Comparison of ENCODE assay signal across 8 mouse cellular contexts in the genomic region with DNA sequence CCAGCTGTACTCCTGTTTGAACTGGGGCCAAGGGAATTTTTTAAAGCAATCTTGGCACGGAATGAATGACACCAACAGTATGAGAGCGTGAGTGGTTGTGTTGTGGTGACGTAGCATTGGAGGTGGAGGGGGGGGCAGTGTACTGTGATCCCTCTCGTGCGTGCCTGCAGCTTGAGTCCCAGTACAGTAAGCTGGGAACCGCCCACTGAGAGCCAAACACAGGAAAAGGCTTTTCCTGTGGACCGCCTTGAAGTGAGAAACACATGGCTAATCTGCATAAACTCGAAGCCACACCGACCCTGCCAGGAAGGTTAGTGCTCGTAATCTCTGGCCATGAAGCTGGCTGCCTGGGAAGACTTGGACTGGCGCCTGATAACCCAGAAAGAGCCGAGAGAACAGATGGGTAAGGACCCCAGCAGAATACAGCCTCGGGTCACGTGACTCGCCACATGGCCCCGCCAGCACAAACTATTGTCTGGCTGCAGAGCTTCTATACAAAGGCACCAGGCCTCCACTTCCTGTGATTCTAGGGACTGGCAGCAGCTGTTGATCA. TPM values are rescaled to one million over a fixed set of nuclear protein-coding genes. Genes with fewer than 3 reads are reported as not detected.
DNase-seq lines count a peak whose midpoint lies in the region; ATAC-seq and TF ChIP-seq lines count a peak whose summit lies in the region.

No protein-coding gene starts in this region.

- H3K4me2 ChIP-seq in forebrain, embryonic 13.5 days: peak overlapping the region; percentile 51
- peak overlapping the region; percentile 14; the same call in 1 of the 2 replicates for H3K4me2 ChIP-seq in liver, embryonic 16.5 days (ENCODE audit: low read depth, low read length)
- peak overlapping the region; percentile 52 for H3K4me2 ChIP-seq in neural tube, embryonic 13.5 days

- peak; percentile 94 for ATAC-seq in forebrain, embryonic 13.5 days
- peak; percentile 82 for ATAC-seq in liver, embryonic 16.5 days (ENCODE audit: low read depth)
- ATAC-seq in neural tube, embryonic 13.5 days (ENCODE audit: low read depth): peak; percentile 91

- DNase-seq in c-Kit-positive CD71-positive TER-119-positive erythroid progenitor cells, embryonic 14.5 days (ENCODE audit: low spot score): peak; percentile 75
- DNase-seq in heart, postnatal 10 days: peak; percentile 92 to 93
- DNase-seq in large intestine, adult 2 months (ENCODE audit: low read depth, low spot score): peak; percentile 37
- DNase-seq in testis, postnatal 14 days (ENCODE audit: low spot score): peak; percentile 69

- peaks cover 13% of the 10 kb centered on the region for H3K36me3 ChIP-seq in ES-Bruce4 (ENCODE audit: control insufficient read depth, insufficient read depth, low read length, poor library complexity, severe bottlenecking)
- H3K36me3 ChIP-seq in forebrain, embryonic 13.5 days (ENCODE audit: poor library complexity, severe bottlenecking): peaks cover 1% of the 10 kb centered on the region; the same call in 1 of the 2 replicates
- H3K36me3 ChIP-seq in liver, embryonic 16.5 days (ENCODE audit: control insufficient read depth, insufficient read depth): peaks cover 4% of the 10 kb centered on the region; the same call in 1 of the 2 replicates
- H3K36me3 ChIP-seq in neural tube, embryonic 13.5 days: no peaks in the 10 kb centered on the region

- H3K9ac ChIP-seq in ES-Bruce4 (ENCODE audit: low read depth, poor library complexity, severe bottlenecking): peak overlapping the region; percentile 63; the same call in 1 of the 2 replicates
- peak overlapping the region; percentile 27 for H3K9ac ChIP-seq in forebrain, embryonic 13.5 days
- no peak overlapping the region for H3K9ac ChIP-seq in liver, embryonic 16.5 days (ENCODE audit: low read depth, low read length)
- peak overlapping the region; percentile 44; the same call in 1 of the 2 replicates for H3K9ac ChIP-seq in neural tube, embryonic 13.5 days

- peak; percentile 80 for TF ChIP-seq EP300 in ES-Bruce4 (IDR thresholded peaks at IDR 0.05; ENCODE audit: insufficient read depth, low read depth, low read length)

- no peaks in the 10 kb centered on the region for H3K9me3 ChIP-seq in ES-Bruce4 (replicated peaks; ENCODE audit: control insufficient read depth, insufficient read depth, low read length, poor library complexity, severe bottlenecking)
- no peaks in the 10 kb centered on the region for H3K9me3 ChIP-seq in forebrain, embryonic 13.5 days (replicated peaks)
- no peaks in the 10 kb centered on the region for H3K9me3 ChIP-seq in liver, embryonic 16.5 days (replicated peaks; ENCODE audit: control insufficient read depth, low read length)
- no peaks in the 10 kb centered on the region for H3K9me3 ChIP-seq in neural tube, embryonic 13.5 days

- no peak for TF ChIP-seq CTCF in ES-Bruce4 (IDR thresholded peaks at IDR 0.05; ENCODE audit: low read depth, low read length)

- no peaks in the 10 kb centered on the region for H3K27me3 ChIP-seq in ES-Bruce4 (ENCODE audit: control insufficient read depth, insufficient read depth, low read length, poor library complexity, severe bottlenecking)
- no peaks in the 10 kb centered on the region for H3K27me3 ChIP-seq in forebrain, embryonic 13.5 days
- H3K27me3 ChIP-seq in liver, embryonic 16.5 days (ENCODE audit: control insufficient read depth, insufficient read depth, low read depth, low read length): no peaks in the 10 kb centered on the region
- H3K27me3 ChIP-seq in neural tube, embryonic 13.5 days: no peaks in the 10 kb centered on the region

- H3K4me1 ChIP-seq in ES-Bruce4 (ENCODE audit: control insufficient read depth, insufficient read depth, low read length): no peaks in the 10 kb centered on the region
- peaks cover 97% of the 10 kb centered on the region for H3K4me1 ChIP-seq in forebrain, embryonic 13.5 days
- H3K4me1 ChIP-seq in liver, embryonic 16.5 days (ENCODE audit: control insufficient read depth, low read depth, low read length): peaks cover 59% of the 10 kb centered on the region
- H3K4me1 ChIP-seq in neural tube, embryonic 13.5 days (replicated peaks): peaks cover 98% of the 10 kb centered on the region

- peak overlapping the region; percentile 40 for H3K4me3 ChIP-seq in ES-Bruce4 (ENCODE audit: low read depth, low read length)
- H3K4me3 ChIP-seq in forebrain, embryonic 13.5 days: peak overlapping the region; percentile 11
- no peak overlapping the region for H3K4me3 ChIP-seq in liver, embryonic 16.5 days (ENCODE audit: low read depth, low read length)
- peak overlapping the region; percentile 17 for H3K4me3 ChIP-seq in neural tube, embryonic 13.5 days

- TF ChIP-seq POLR2A in ES-Bruce4 (IDR thresholded peaks at IDR 0.05; ENCODE audit: insufficient read depth, low read length): no peak

- H3K27ac ChIP-seq in ES-Bruce4 (ENCODE audit: insufficient read depth, low read length): peak overlapping the region; percentile 99
- peak overlapping the region; percentile 93 for H3K27ac ChIP-seq in forebrain, embryonic 13.5 days
- peak overlapping the region; percentile 64 for H3K27ac ChIP-seq in liver, embryonic 16.5 days (ENCODE audit: low read length)
- H3K27ac ChIP-seq in neural tube, embryonic 13.5 days (replicated peaks): peak overlapping the region; percentile 90

- WGBS in forebrain, embryonic 13.5 days: under 1% methylated on average over 16 of the region's 16 CpGs
- WGBS in large intestine, adult 2 months: 2% methylated on average over 16 of the region's 16 CpGs
- 5% methylated on average over 16 of the region's 16 CpGs for WGBS in liver, embryonic 16.5 days (ENCODE audit: insufficient replicate concordance)
- WGBS in neural tube, embryonic 13.5 days: under 1% methylated on average over 16 of the region's 16 CpGs

- intact Hi-C loops in heart, postnatal 10 days (cut with DNase I): loop anchor here (2.0 kb wide), 2 partner anchors 21 to 23 kb away; no protein-coding TSS in a partner anchor

RNA-seq across cellular contexts. Expression of gene Arid1a, which starts 27.0 kb away (rescaled TPM):
- 119 and 123 TPM in 2 replicates for polyA plus RNA-seq in ES-Bruce4 (2011; ENCODE audit: insufficient read depth, insufficient read length, low read depth, missing spikeins)
- polyA plus RNA-seq in forebrain, embryonic 13.5 days (2015; fragmentation: Nextera tagmentation; extraction: Ambion mirVana): 44.7 and 48.9 TPM in 2 replicates
- 10 to 100 TPM; 55.3 to 61.9 TPM for total RNA-seq in heart, postnatal 10 days (2021)
- polyA plus RNA-seq in large intestine, adult 2 months (2012; rRNA removed): 25.2 and 39.5 TPM in 2 replicates
- 7.6 and 7.9 TPM in 2 replicates for polyA plus RNA-seq in liver, embryonic 16.5 days (2015; fragmentation: Nextera tagmentation; extraction: Ambion mirVana)
- polyA plus RNA-seq in neural tube, embryonic 13.5 days (2015; fragmentation: Nextera tagmentation; extraction: Ambion mirVana): 31.8 and 37.3 TPM in 2 replicates

RNA-seq across cellular contexts. Expression of gene Pigv, which starts 57.2 kb away (rescaled TPM):
- 12.8 and 15.2 TPM in 2 replicates for polyA plus RNA-seq in ES-Bruce4 (2011; ENCODE audit: insufficient read depth, insufficient read length, low read depth, missing spikeins)
- 13.6 and 14.5 TPM in 2 replicates for polyA plus RNA-seq in forebrain, embryonic 13.5 days (2015; fragmentation: Nextera tagmentation; extraction: Ambion mirVana)
- 10 to 100 TPM in 1 of 2 experiments, 1 to 10 TPM in 1; 8.6 to 11.2 TPM for total RNA-seq in heart, postnatal 10 days (2021)
- 11.2 and 11.7 TPM in 2 replicates for polyA plus RNA-seq in large intestine, adult 2 months (2012; rRNA removed)
- polyA plus RNA-seq in liver, embryonic 16.5 days (2015; fragmentation: Nextera tagmentation; extraction: Ambion mirVana): 6.0 and 6.7 TPM in 2 replicates
- 12.3 and 14.2 TPM in 2 replicates for polyA plus RNA-seq in neural tube, embryonic 13.5 days (2015; fragmentation: Nextera tagmentation; extraction: Ambion mirVana)

Comparison
In these comparisons a context has a peak if more than half of its experiments do, and no peak if none do; other contexts are left out.
1. DNase-seq: peak in every context shown above with its lines; median percentile 92 in heart, postnatal 10 days; 75 in c-Kit-positive CD71-positive TER-119-positive erythroid progenitor cells, embryonic 14.5 days; 69 in testis, postnatal 14 days; 37 in large intestine, adult 2 months.